Mouse (Mus musculus): ENCODE results near the gene Tnfsf12. TPM values are rescaled to one million over a fixed set of nuclear protein-coding genes. Genes with fewer than 3 reads are reported as not detected.
A peak's percentile ranks its signal among the peaks of the same experiment; 100 is the strongest.

Gene Tnfsf12
- polyA plus RNA-seq, 1 experiment from 2014 or later = 2.4 TPM

DNA sequence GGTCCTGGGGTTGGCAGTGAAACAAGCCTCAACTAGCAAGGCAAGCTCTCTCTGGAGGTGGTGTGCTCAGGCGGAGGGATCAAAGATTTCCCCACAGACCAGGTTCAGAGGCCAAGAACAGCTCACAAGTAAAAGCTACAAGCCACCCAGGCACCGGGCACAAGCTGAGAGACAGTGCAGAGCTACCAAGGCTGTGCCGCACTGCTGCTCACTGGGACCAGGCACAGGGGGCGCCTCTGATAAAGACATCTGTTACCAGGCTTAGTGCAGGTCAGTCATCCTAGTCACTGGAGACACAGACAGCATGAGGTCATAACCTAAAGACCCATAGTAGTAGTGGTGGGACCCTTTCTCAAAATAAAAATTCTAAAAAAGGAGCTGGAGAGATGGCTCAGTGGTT is 21.3 kb upstream of the Tnfsf12 start:
- H3K4me3 ChIP-seq (ENCODE audit: low read depth, low read length) = no peak overlapping the region
- no peaks in the 10 kb centered on the region for H3K27me3 ChIP-seq (ENCODE audit: control insufficient read depth, insufficient read depth, low read length)
- 72% methylated on average over 4 of the region's 4 CpGs for WGBS
- H3K4me2 ChIP-seq (ENCODE audit: low read depth, low read length, severe bottlenecking) = no peak overlapping the region
- H3K4me1 ChIP-seq (replicated peaks; ENCODE audit: control insufficient read depth, insufficient read depth, low read length) = no peaks in the 10 kb centered on the region; the same call in 1 of the 2 replicates
- H3K36me3 ChIP-seq (ENCODE audit: control insufficient read depth, insufficient read depth, low read length) = no peaks in the 10 kb centered on the region
- no peak for DNase-seq (ENCODE audit: low spot score)
- no peak overlapping the region for H3K9ac ChIP-seq (ENCODE audit: low read length)
- ATAC-seq (replicated peaks; ENCODE audit: low FRiP score) = no peak
- no peaks in the 10 kb centered on the region for H3K9me3 ChIP-seq (ENCODE audit: control insufficient read depth, low read length)
- no peak overlapping the region for H3K27ac ChIP-seq (ENCODE audit: low read depth, low read length)

DNA sequence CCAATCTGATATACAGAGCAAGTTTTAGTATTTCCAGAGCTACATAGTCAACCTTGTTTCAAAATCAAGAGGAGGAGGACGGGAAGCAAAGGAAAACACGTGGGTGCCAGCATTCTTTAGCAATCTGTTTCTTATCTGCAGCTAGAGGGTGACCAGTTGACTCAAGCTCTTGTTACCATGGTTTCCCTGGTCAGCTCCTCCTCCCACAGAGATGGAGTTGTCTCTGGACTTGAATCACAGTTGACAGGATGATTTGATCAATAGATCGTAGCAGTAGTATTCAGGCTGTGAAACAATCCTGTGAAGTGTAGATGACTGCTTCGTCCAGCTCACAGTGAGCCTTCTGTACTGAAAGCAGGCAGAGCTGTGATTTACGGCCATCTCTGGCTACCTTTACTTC is 20.3 kb upstream of the Tnfsf12 start:
- WGBS = 46% methylated on average over 5 of the region's 5 CpGs
- ATAC-seq (replicated peaks; ENCODE audit: low FRiP score) = no peak
- no peak overlapping the region for H3K27ac ChIP-seq (ENCODE audit: low read depth, low read length)

DNA sequence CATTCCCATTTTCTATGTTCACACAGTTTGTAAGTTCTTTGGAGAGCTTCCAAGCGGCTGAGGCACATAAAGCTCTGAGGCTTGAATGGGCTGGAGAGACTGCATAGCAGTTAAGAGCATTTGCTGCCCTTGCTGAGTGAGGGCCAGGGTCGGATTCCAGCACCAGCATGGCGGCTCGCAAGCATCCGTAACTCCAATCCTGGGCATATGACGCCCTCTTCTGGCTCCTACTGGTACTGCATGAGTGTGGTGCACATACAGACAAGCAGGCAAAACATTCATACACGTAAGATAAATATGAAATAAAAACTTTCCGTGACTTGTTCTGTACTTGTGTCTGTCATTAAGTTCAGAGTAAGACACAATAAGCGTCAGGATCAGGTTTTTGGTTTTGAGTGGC is 19.8 kb upstream of the Tnfsf12 start:
- Histone ChIP-seq H3K4me1 (replicated peaks; ENCODE audit: control insufficient read depth, insufficient read depth, low read length) (no peaks in the 10 kb centered on the region; the same call in 1 of the 2 replicates), H3K36me3 (ENCODE audit: control insufficient read depth, insufficient read depth, low read length) (no peaks in the 10 kb centered on the region), H3K4me3 (ENCODE audit: low read depth, low read length) (no peak overlapping the region), H3K9me3 (ENCODE audit: control insufficient read depth, low read length) (no peaks in the 10 kb centered on the region), H3K27ac (ENCODE audit: low read depth, low read length) (no peak overlapping the region), H3K4me2 (ENCODE audit: low read depth, low read length, severe bottlenecking) (no peak overlapping the region), H3K27me3 (ENCODE audit: control insufficient read depth, insufficient read depth, low read length) (no peaks in the 10 kb centered on the region), H3K9ac (ENCODE audit: low read length) (no peak overlapping the region)
- peak; percentile 68 for DNase-seq (ENCODE audit: low spot score)
- no peak for ATAC-seq (replicated peaks; ENCODE audit: low FRiP score)
- 54% methylated on average over 9 of the region's 9 CpGs for WGBS

More for the DNA sequence above, 20.3 kb upstream of the Tnfsf12 start:
- Histone ChIP-seq H3K9ac (ENCODE audit: low read length) (no peak overlapping the region), H3K4me1 (replicated peaks; ENCODE audit: control insufficient read depth, insufficient read depth, low read length) (no peaks in the 10 kb centered on the region; the same call in 1 of the 2 replicates), H3K4me3 (ENCODE audit: low read depth, low read length) (no peak overlapping the region), H3K36me3 (ENCODE audit: control insufficient read depth, insufficient read depth, low read length) (no peaks in the 10 kb centered on the region), H3K4me2 (ENCODE audit: low read depth, low read length, severe bottlenecking) (no peak overlapping the region), H3K27me3 (ENCODE audit: control insufficient read depth, insufficient read depth, low read length) (no peaks in the 10 kb centered on the region), H3K9me3 (ENCODE audit: control insufficient read depth, low read length) (no peaks in the 10 kb centered on the region)
- no peak for DNase-seq (ENCODE audit: low spot score)

DNA sequence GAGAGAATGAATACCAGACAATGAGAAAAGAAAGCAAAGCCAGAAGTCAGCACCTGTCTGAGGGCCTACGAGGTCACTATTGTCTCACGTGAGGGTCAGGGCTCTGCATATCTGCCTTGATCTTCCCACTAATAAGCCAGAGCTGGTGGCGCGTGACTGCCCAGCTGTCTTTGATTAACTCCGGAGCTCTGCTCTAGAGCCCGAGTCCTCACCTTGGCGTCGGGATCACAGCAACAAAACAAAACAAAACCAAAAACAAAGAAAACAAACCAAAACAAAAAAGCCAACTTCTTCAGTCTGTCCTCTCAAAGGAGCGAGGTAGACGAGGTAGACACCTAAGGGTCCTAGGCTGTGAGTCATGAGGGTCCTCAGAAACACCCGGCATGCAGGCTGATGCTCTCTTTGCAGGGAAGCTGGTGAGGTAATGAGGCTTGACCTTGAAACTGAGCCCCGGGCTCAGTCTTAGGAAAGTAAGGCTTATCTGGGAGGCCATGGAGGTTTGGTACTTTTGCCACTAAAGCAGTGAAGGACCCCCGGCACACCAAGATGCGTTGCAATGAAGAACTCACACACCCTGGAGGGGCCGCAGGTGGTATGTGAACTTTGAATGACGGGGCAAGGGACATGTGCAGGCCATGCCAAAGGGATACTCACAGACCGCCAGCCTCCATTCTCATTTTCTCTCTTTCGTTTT is 19.1 kb upstream of the Tnfsf12 start:
- ATAC-seq (replicated peaks; ENCODE audit: low FRiP score) = no peak
- Histone ChIP-seq H3K4me3 (ENCODE audit: low read depth, low read length) (no peak overlapping the region), H3K4me2 (ENCODE audit: low read depth, low read length, severe bottlenecking) (no peak overlapping the region), H3K4me1 (replicated peaks; ENCODE audit: control insufficient read depth, insufficient read depth, low read length) (no peaks in the 10 kb centered on the region; the same call in 1 of the 2 replicates), H3K27me3 (ENCODE audit: control insufficient read depth, insufficient read depth, low read length) (no peaks in the 10 kb centered on the region), H3K9me3 (ENCODE audit: control insufficient read depth, low read length) (no peaks in the 10 kb centered on the region), H3K27ac (ENCODE audit: low read depth, low read length) (no peak overlapping the region), H3K36me3 (ENCODE audit: control insufficient read depth, insufficient read depth, low read length) (no peaks in the 10 kb centered on the region), H3K9ac (ENCODE audit: low read length) (no peak overlapping the region)
- no peak for DNase-seq (ENCODE audit: low spot score)
- 73% methylated on average over 18 of the region's 18 CpGs for WGBS

DNA sequence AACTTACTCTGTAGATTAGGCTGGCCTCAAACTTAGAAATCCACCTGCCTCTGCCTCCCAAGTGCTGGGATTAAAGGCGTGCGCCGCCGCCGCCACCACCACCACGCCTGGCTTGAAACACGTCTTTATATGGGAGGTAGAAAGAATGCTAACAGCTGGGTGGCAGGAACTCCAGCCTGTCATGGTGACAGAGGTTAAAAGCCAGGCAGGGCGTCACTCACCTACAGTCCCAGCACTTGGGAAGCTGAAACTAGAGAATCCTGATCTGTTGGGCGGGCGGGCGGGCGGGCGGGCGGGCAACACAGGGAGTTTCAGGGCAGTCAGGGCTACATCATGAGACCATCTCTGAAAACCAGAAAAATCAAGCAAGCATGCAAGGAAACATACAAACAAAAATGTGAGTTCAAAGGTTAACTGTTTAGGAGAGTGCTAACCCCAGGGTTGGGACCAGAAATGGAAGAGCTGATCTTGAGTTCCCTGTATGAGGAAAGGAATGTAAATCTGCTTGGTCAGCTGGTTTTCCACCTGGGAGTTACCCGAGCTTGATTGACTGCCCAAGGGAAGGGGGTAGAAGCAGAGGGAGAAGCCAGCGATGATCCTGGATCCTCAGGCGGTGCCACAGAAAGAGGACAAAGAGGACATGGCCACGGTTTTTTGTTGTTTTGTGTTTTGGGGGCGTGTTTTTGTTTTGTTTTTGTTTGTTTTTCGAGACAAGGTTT is 17.5 kb upstream of the Tnfsf12 start:
- ATAC-seq (replicated peaks; ENCODE audit: low FRiP score) (no peak), DNase-seq (ENCODE audit: low spot score) (no peak)
- H3K4me1 ChIP-seq (replicated peaks; ENCODE audit: control insufficient read depth, insufficient read depth, low read length) = no peaks in the 10 kb centered on the region
- H3K4me2 ChIP-seq (ENCODE audit: low read depth, low read length, severe bottlenecking) = no peak overlapping the region
- no peak overlapping the region for H3K27ac ChIP-seq (ENCODE audit: low read depth, low read length)
- WGBS = 85% methylated on average over 20 of the region's 20 CpGs
- no peak overlapping the region for H3K9ac ChIP-seq (ENCODE audit: low read length)
- no peaks in the 10 kb centered on the region for H3K27me3 ChIP-seq (ENCODE audit: control insufficient read depth, insufficient read depth, low read length)
- H3K4me3 ChIP-seq (ENCODE audit: low read depth, low read length) = no peak overlapping the region
- no peaks in the 10 kb centered on the region for H3K9me3 ChIP-seq (ENCODE audit: control insufficient read depth, low read length)
- H3K36me3 ChIP-seq (ENCODE audit: control insufficient read depth, insufficient read depth, low read length) = no peaks in the 10 kb centered on the region

DNA sequence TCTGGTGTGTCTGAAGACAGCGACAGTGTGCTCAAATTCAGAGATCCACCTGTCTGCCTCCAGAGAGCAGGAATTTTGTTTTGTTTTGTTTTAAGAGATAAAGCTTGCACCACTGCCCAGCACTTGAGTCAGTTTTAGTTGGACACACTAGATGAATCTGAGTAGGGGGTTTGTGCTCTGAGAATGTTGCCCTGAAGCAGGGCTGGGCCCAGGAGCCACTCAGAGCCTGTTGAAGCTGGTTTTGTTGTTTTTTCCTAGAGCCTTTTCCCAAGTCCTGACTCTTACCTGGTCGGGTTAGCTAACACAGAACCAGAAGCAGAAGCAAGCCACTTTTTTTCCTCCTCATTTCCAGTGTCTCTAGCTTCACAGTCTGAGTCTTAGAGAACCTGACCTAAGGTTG is 15.4 kb upstream of the Tnfsf12 start:
- Histone ChIP-seq H3K9ac (ENCODE audit: low read length) (no peak overlapping the region), H3K4me1 (replicated peaks; ENCODE audit: control insufficient read depth, insufficient read depth, low read length) (no peaks in the 10 kb centered on the region), H3K27me3 (ENCODE audit: control insufficient read depth, insufficient read depth, low read length) (no peaks in the 10 kb centered on the region), H3K4me3 (ENCODE audit: low read depth, low read length) (no peak overlapping the region), H3K27ac (ENCODE audit: low read depth, low read length) (no peak overlapping the region), H3K36me3 (ENCODE audit: control insufficient read depth, insufficient read depth, low read length) (no peaks in the 10 kb centered on the region), H3K9me3 (ENCODE audit: control insufficient read depth, low read length) (no peaks in the 10 kb centered on the region), H3K4me2 (ENCODE audit: low read depth, low read length, severe bottlenecking) (no peak overlapping the region)
- ATAC-seq (replicated peaks; ENCODE audit: low FRiP score) (no peak), DNase-seq (ENCODE audit: low spot score) (no peak)
- WGBS = 81% methylated on average over 2 of the region's 2 CpGs

DNA sequence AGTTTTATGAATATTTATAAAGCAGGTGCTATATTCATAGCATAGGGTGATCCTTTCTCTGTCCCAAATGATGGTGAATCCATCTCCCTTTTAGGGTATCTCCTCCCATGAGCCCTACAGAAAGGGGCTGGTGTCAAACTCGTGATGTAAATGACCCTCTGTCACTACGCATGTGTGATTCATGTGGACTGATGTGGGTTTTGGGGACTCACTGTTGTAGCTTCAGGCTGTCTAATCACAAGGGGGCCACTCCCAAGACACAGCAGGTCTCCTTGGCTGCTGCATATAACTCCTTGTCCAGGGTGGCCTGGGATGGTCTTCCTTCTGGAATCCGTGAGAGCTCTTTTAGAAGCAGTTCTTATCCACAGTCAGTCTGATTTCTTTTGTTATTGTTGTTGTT is 14.8 kb upstream of the Tnfsf12 start:
- ATAC-seq (replicated peaks; ENCODE audit: low FRiP score) (no peak), DNase-seq (ENCODE audit: low spot score) (no peak)
- H3K4me3 ChIP-seq (ENCODE audit: low read depth, low read length) = no peak overlapping the region
- H3K36me3 ChIP-seq (ENCODE audit: control insufficient read depth, insufficient read depth, low read length) = no peaks in the 10 kb centered on the region
- H3K27me3 ChIP-seq (ENCODE audit: control insufficient read depth, insufficient read depth, low read length) = no peaks in the 10 kb centered on the region
- no peaks in the 10 kb centered on the region for H3K4me1 ChIP-seq (replicated peaks; ENCODE audit: control insufficient read depth, insufficient read depth, low read length)
- 78% methylated on average over 3 of the region's 3 CpGs for WGBS
- H3K9ac ChIP-seq (ENCODE audit: low read length) = no peak overlapping the region
- H3K27ac ChIP-seq (ENCODE audit: low read depth, low read length) = no peak overlapping the region
- no peak overlapping the region for H3K4me2 ChIP-seq (ENCODE audit: low read depth, low read length, severe bottlenecking)
- no peaks in the 10 kb centered on the region for H3K9me3 ChIP-seq (ENCODE audit: control insufficient read depth, low read length)

DNA sequence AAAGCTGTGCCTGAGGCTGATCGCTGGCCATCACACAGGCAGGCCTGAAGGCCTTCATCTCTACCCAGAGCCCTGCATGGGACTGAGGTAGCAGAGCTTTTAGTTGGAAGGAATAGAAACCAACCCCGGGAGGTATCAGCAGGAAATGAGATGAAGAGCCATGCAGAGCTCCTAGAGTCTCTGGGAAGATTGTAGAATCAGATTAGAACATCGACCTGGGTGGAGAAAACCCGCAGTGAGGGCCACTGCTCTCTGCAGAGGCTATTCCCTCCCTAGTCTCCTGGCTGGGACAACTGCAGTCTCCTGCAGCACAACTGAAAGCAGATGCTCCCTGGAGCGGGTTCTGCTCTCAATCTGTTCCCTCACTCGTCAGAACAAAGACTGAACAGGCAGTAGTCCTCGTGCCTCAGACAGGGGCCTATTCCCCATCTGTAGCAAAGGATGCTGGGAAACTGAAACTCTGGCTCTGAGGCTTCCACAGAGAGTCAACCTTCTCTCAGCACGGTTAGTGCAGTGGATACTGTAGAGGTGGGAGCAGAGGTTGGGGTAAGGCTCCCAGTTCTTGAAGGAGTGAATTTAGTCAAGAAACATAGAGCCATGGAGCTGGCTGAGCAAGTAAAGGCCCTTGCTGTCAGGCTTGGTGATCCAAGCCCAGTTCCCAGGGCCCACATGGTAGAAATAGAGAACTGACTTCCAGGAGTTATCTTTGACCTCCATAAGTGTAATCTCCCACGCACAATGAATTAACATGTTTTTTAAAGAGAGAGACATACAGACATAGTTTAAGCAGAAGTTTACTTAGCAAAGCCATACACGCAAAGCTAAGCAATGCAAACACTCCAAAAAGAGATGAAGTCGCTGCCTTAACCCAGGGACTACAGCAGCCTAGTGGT is 14.2 kb upstream of the Tnfsf12 start:
- Histone ChIP-seq H3K27me3 (ENCODE audit: control insufficient read depth, insufficient read depth, low read length) (no peaks in the 10 kb centered on the region), H3K9me3 (ENCODE audit: control insufficient read depth, low read length) (no peaks in the 10 kb centered on the region), H3K4me1 (replicated peaks; ENCODE audit: control insufficient read depth, insufficient read depth, low read length) (no peaks in the 10 kb centered on the region), H3K36me3 (ENCODE audit: control insufficient read depth, insufficient read depth, low read length) (no peaks in the 10 kb centered on the region), H3K4me3 (ENCODE audit: low read depth, low read length) (no peak overlapping the region), H3K27ac (ENCODE audit: low read depth, low read length) (no peak overlapping the region), H3K9ac (ENCODE audit: low read length) (no peak overlapping the region), H3K4me2 (ENCODE audit: low read depth, low read length, severe bottlenecking) (no peak overlapping the region)
- WGBS = 60% methylated on average over 11 of the region's 11 CpGs
- no peak for ATAC-seq (replicated peaks; ENCODE audit: low FRiP score)
- no peak for DNase-seq (ENCODE audit: low spot score)
